Mouse (Mus musculus) heart, postnatal 4 days (tissue): ENCODE measurements around the gene Csnk1g1. TPM values are rescaled to one million over a fixed set of nuclear protein-coding genes. Genes with fewer than 3 reads are reported as not detected.

ENCODE experiments used
- DNase-seq: peaks from one replicate; pipeline ENCODE4 v3.0.0; 2021
- total RNA-seq, 2 experiments: library from RNA; stranded (reverse); gene quantifications; 2 replicates each; pipeline ENCODE4 v1.2.3; 2021

Csnk1g1 gene
- total RNA-seq = 10 to 100 TPM; 20.3 to 20.8 TPM

- DNase-seq = peak; percentile 95
These were observed at the start of gene Csnk1g1, which contains the start of gene Trip4 for GRCm38 (mm10) chr9:65908394-65909300. Gene Csnk1g1, plus strand, starts transcription at chr9:65908924. Gene Trip4, minus strand, starts transcription at chr9:65908794.

GRCm38 (mm10) chr9:65859656-65860055 lies 49.1 kb upstream of the Csnk1g1 start:
- no peak for DNase-seq

- peak; percentile 94 for DNase-seq
These were observed 24.0 kb upstream of the Csnk1g1 start for GRCm38 (mm10) chr9:65884564-65885315.

- peak; percentile 79 for DNase-seq
These were observed 18.5 kb upstream of the Csnk1g1 start, which contains the start of gene Pclaf for GRCm38 (mm10) chr9:65890143-65890628. Gene Pclaf, plus strand, starts transcription at chr9:65890237.

- DNase-seq = no peak
These were observed 17.6 kb upstream of the Csnk1g1 start for GRCm38 (mm10) chr9:65891126-65891525.

- DNase-seq = no peak
These were observed 11.7 kb upstream of the Csnk1g1 start for GRCm38 (mm10) chr9:65896977-65897376.

- DNase-seq = no peak
These were observed 5.8 kb upstream of the Csnk1g1 start for GRCm38 (mm10) chr9:65902879-65903278.

GRCm38 (mm10) chr9:65903419-65903818 lies 5.3 kb upstream of the Csnk1g1 start:
- DNase-seq = no peak

GRCm38 (mm10) chr9:65909301-65909801 lies 627 bp downstream of the Csnk1g1 start:
- peak; percentile 69 for DNase-seq

- DNase-seq = no peak
These were observed 1.1 kb downstream of the Csnk1g1 start for GRCm38 (mm10) chr9:65909837-65910236.

- no peak for DNase-seq
These were observed 5.3 kb downstream of the Csnk1g1 start for GRCm38 (mm10) chr9:65913976-65914375.

- DNase-seq = no peak
These were observed 8.3 kb downstream of the Csnk1g1 start for GRCm38 (mm10) chr9:65917015-65917414.

- DNase-seq = no peak
These were observed 19.7 kb downstream of the Csnk1g1 start for GRCm38 (mm10) chr9:65928456-65928855.

- DNase-seq = no peak
These were observed 21.1 kb downstream of the Csnk1g1 start for GRCm38 (mm10) chr9:65929826-65930225.

- no peak for DNase-seq
These were observed 28.8 kb downstream of the Csnk1g1 start for GRCm38 (mm10) chr9:65937566-65937965.

GRCm38 (mm10) chr9:65951082-65951587 lies 42.4 kb downstream of the Csnk1g1 start:
- peak; percentile 4 for DNase-seq

GRCm38 (mm10) chr9:65970009-65970408 lies 61.3 kb downstream of the Csnk1g1 start:
- no peak for DNase-seq

- DNase-seq = no peak
These were observed 64.5 kb downstream of the Csnk1g1 start for GRCm38 (mm10) chr9:65973206-65973605.

- peak; percentile 35 for DNase-seq
These were observed 67.2 kb downstream of the Csnk1g1 start for GRCm38 (mm10) chr9:65975886-65976285.

- DNase-seq = no peak
These were observed 74.1 kb downstream of the Csnk1g1 start for GRCm38 (mm10) chr9:65982841-65983240.

GRCm38 (mm10) chr9:65987021-65987420 lies 78.3 kb downstream of the Csnk1g1 start:
- no peak for DNase-seq

GRCm38 (mm10) chr9:65995603-65996376 lies 87.1 kb downstream of the Csnk1g1 start:
- no peak for DNase-seq
